Mouse (Mus musculus): ENCODE data around the gene Prkch. TPM values are rescaled to one million over a fixed set of nuclear protein-coding genes. Genes with fewer than 3 reads are reported as not detected.

Prkch gene
- 1.8 TPM for polyA plus RNA-seq (2014; fragmentation: Illumina TruSeq; extraction: RNeasy Lipid Tissue Mini Kit (QIAGEN cat#74804); ENCODE audit: low read depth, low replicate concordance)

GRCm38 (mm10) chr12:73584610-73585240 is at the start of gene Prkch:
Gene Prkch (plus strand): TSS chr12:73584796.

GRCm38 (mm10) chr12:73546086-73546711 is 38.4 kb upstream of the Prkch start, which contains the start of gene Tmem30b:
Gene Tmem30b (minus strand): TSS chr12:73546392.

Other genes starting within 250 kb of the Prkch start
- gene Tmem30b, start 38.4 kb upstream of the Prkch start, polyA plus RNA-seq (2014; fragmentation: Illumina TruSeq; extraction: RNeasy Lipid Tissue Mini Kit (QIAGEN cat#74804); ENCODE audit: low read depth, low replicate concordance), result 0.57 TPM